Mouse (Mus musculus): ENCODE data around the gene Rtkn.

The Rtkn gene

GRCm38 (mm10) chr6:83116373-83117164 lies 18.7 kb upstream of the Rtkn start:
- DNase-seq (ENCODE audit: extremely low spot score, low read depth, low spot score), result no peak

- no peak for DNase-seq (ENCODE audit: extremely low spot score, low read depth, low spot score)
Observed at GRCm38 (mm10) chr6:83117165-83117438, 18.2 kb upstream of the Rtkn start.

GRCm38 (mm10) chr6:83117616-83118015 lies 17.6 kb upstream of the Rtkn start:
- DNase-seq (ENCODE audit: extremely low spot score, low read depth, low spot score), result no peak

GRCm38 (mm10) chr6:83118369-83118768 lies 16.9 kb upstream of the Rtkn start:
- DNase-seq (ENCODE audit: extremely low spot score, low read depth, low spot score), result no peak

GRCm38 (mm10) chr6:83118825-83119733 lies 16.2 kb upstream of the Rtkn start:
- no peak for DNase-seq (ENCODE audit: extremely low spot score, low read depth, low spot score)

- DNase-seq (ENCODE audit: extremely low spot score, low read depth, low spot score), result no peak
Observed at GRCm38 (mm10) chr6:83119734-83120051, 15.6 kb upstream of the Rtkn start.

GRCm38 (mm10) chr6:83120930-83121862 lies 14.1 kb upstream of the Rtkn start, which contains the start of gene Wbp1:
TSS of gene Wbp1 (minus strand) at chr6:83121559.
- DNase-seq (ENCODE audit: extremely low spot score, low read depth, low spot score), result peak; percentile 99

GRCm38 (mm10) chr6:83121863-83122710 lies 13.2 kb upstream of the Rtkn start:
- DNase-seq (ENCODE audit: extremely low spot score, low read depth, low spot score), result no peak

GRCm38 (mm10) chr6:83122961-83123360 lies 12.3 kb upstream of the Rtkn start:
- no peak for DNase-seq (ENCODE audit: extremely low spot score, low read depth, low spot score)

- DNase-seq (ENCODE audit: extremely low spot score, low read depth, low spot score), result peak; percentile 91
Observed at GRCm38 (mm10) chr6:83124851-83125312, 10.4 kb upstream of the Rtkn start.

GRCm38 (mm10) chr6:83125331-83125730 lies 9.9 kb upstream of the Rtkn start, which contains the start of gene Ino80b:
TSS of gene Ino80b (minus strand) at chr6:83125431.
- DNase-seq (ENCODE audit: extremely low spot score, low read depth, low spot score), result no peak

GRCm38 (mm10) chr6:83127419-83127818 lies 7.8 kb upstream of the Rtkn start:
- DNase-seq (ENCODE audit: extremely low spot score, low read depth, low spot score), result no peak

- DNase-seq (ENCODE audit: extremely low spot score, low read depth, low spot score), result no peak
Observed at GRCm38 (mm10) chr6:83131469-83132034, 3.7 kb upstream of the Rtkn start.

- DNase-seq (ENCODE audit: extremely low spot score, low read depth, low spot score), result no peak
Observed at GRCm38 (mm10) chr6:83132176-83132919, 2.9 kb upstream of the Rtkn start.

GRCm38 (mm10) chr6:83134226-83134625 lies 1.0 kb upstream of the Rtkn start:
- no peak for DNase-seq (ENCODE audit: extremely low spot score, low read depth, low spot score)

GRCm38 (mm10) chr6:83135571-83136161 lies 403 bp downstream of the Rtkn start:
- DNase-seq (ENCODE audit: extremely low spot score, low read depth, low spot score), result no peak

- DNase-seq (ENCODE audit: extremely low spot score, low read depth, low spot score), result no peak
Observed at GRCm38 (mm10) chr6:83136291-83136880, 1.1 kb downstream of the Rtkn start.

GRCm38 (mm10) chr6:83136881-83137575 lies 1.8 kb downstream of the Rtkn start:
- peak; percentile 61 for DNase-seq (ENCODE audit: extremely low spot score, low read depth, low spot score)

Measured in hindlimb bud, embryonic 11.5 days (tissue).